Mouse (Mus musculus) lung, postnatal 0 days (tissue): ENCODE data around the gene Vps8.

ENCODE experiments used
- CTCF ChIP-seq: IDR thresholded peaks from 2 replicates; pipeline ENCODE4 v1.5.1; 2016; ENCODE audit warnings: antibody characterized with exemption, mild to moderate bottlenecking
- EP300 ChIP-seq: IDR thresholded peaks from 2 replicates; pipeline ENCODE4 v1.6.1; 2016; ENCODE audit warnings: antibody characterized with exemption, mild to moderate bottlenecking, control low read depth

DNA sequence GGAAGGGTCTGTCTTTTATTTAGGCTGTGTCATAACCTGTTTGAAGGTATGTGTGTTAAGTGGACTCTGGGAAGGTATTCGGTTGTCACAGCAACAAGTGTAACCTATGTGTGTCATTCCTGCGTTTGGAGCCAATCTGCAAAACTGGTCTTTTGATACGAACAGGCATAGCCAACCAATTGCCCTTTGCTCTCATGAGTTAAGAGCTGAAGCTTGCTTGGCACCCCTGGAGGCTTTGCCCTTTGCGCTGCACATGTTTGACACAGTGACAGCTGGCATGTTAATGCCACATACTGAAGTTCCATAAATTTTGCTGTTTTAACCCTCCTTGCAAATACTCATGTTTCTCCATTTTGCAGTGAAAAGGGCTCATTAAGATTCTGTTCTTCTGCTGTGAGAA lies 126.8 kb downstream of the Vps8 start:
- TF ChIP-seq CTCF: no peak
- no peak for TF ChIP-seq EP300
